Mouse (Mus musculus): Measurements from ENCODE around the gene Slc22a16. TPM values are rescaled to one million over a fixed set of nuclear protein-coding genes. Genes with fewer than 3 reads are reported as not detected.
"Not testable (repeated sequence)": the region's sequence is repeated elsewhere in the genome, so short reads cannot be mapped to it uniquely, and the experiment has no call there.

Slc22a16 gene
- polyA plus RNA-seq, 1 experiment, result not detected

DNA sequence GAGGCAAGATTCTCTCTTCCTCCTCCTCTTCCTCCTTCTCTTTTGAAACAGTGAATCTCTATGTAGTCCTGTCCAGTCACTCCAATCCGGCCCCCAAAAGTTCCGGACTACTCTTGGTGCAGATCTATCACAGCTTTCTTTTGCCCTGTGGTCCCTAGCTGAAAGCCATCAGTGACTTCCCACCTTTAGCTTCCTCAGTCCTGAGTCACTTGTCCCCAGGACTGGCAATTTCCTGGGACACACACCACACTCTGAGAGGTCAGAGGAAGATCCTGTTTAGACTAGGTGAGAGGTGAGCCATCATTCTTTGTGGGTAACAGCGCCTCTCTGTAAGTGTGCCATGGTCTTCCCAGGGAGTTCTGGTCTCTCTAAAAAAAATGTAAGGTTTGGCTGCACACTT, 43.1 kb upstream of the Slc22a16 start:
- H3K4me3 ChIP-seq (ENCODE audit: insufficient read depth, low read depth, low read length), result no peak overlapping the region
- no peaks in the 10 kb centered on the region; the same call in 1 of the 2 replicates for H3K4me1 ChIP-seq (ENCODE audit: control insufficient read depth, insufficient read depth, low read length)
- H3K27ac ChIP-seq (ENCODE audit: insufficient read depth, low read depth, low read length), result no peak overlapping the region
- TF ChIP-seq POLR2A (IDR thresholded peaks at IDR 0.05; ENCODE audit: low read depth, low read length), result no peak
- TF ChIP-seq CTCF (conservative IDR thresholded peaks at IDR 0.05; ENCODE audit: insufficient read depth, insufficient read length, low read depth, low read length), result no peak
- 71% methylated on average over 3 of the region's 3 CpGs for WGBS
- no peak for DNase-seq
- H3K27me3 ChIP-seq (replicated peaks; ENCODE audit: control insufficient read depth, insufficient read depth, low read length), result no peaks in the 10 kb centered on the region
- no peaks in the 10 kb centered on the region for H3K36me3 ChIP-seq (ENCODE audit: control insufficient read depth, insufficient read depth, low read length)

DNA sequence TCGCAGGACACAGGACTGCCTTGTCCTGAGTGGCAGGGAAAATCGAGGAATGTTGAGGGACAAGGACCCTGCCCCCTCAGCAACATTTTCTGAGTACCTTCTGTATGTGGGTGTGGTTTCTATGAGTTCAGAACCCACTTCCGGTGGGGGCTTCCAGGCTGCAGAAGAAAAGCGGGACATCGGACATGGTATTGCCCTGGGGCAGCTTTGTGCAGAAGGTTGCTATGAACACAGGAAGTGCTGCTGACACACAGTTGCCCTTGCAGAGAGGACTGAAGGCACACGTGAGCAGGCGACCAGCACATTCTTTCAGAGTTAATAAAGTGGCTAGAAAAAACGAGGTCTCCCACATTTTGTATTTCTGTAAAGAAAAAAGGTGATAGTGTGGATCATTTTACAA, 42.6 kb upstream of the Slc22a16 start:
- DNase-seq, result no peak
- Histone ChIP-seq H3K27ac (ENCODE audit: insufficient read depth, low read depth, low read length) (no peak overlapping the region), H3K27me3 (replicated peaks; ENCODE audit: control insufficient read depth, insufficient read depth, low read length) (no peaks in the 10 kb centered on the region), H3K36me3 (ENCODE audit: control insufficient read depth, insufficient read depth, low read length) (no peaks in the 10 kb centered on the region), H3K4me3 (ENCODE audit: insufficient read depth, low read depth, low read length) (no peak overlapping the region), H3K4me1 (ENCODE audit: control insufficient read depth, insufficient read depth, low read length) (no peaks in the 10 kb centered on the region; the same call in 1 of the 2 replicates)
- no peak for TF ChIP-seq CTCF (conservative IDR thresholded peaks at IDR 0.05; ENCODE audit: insufficient read depth, insufficient read length, low read depth, low read length)
- no peak for TF ChIP-seq POLR2A (IDR thresholded peaks at IDR 0.05; ENCODE audit: low read depth, low read length)
- WGBS, result 23% methylated on average over 8 of the region's 8 CpGs

DNA sequence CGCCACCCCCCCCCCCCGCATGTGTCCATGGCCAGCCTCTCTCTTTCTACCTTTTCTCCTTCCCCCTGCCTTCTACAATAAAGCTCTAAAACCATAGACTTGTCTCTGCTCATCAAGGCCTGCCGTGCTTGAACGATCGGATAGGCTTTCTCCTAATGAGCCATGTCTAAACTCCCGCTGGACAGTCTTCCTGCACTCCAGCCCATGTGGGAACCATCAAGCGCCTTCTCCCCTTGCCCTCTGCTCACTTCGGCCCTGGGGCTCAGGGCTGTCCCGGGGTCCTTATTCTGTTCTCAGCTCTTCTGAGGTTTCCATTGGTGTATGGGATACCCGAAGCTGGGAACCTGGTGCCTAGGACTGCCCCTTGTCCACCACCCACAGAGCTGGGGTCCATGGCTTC, 41.5 kb upstream of the Slc22a16 start:
- no peak for DNase-seq
- 43% methylated on average over 9 of the region's 10 CpGs for WGBS
- Histone ChIP-seq H3K4me3 (ENCODE audit: insufficient read depth, low read depth, low read length) (no peak overlapping the region), H3K36me3 (ENCODE audit: control insufficient read depth, insufficient read depth, low read length) (no peaks in the 10 kb centered on the region), H3K27me3 (replicated peaks; ENCODE audit: control insufficient read depth, insufficient read depth, low read length) (no peaks in the 10 kb centered on the region), H3K4me1 (ENCODE audit: control insufficient read depth, insufficient read depth, low read length) (no peaks in the 10 kb centered on the region; the same call in 1 of the 2 replicates), H3K27ac (ENCODE audit: insufficient read depth, low read depth, low read length) (no peak overlapping the region)
- TF ChIP-seq POLR2A (IDR thresholded peaks at IDR 0.05; ENCODE audit: low read depth, low read length) (no peak), CTCF (conservative IDR thresholded peaks at IDR 0.05; ENCODE audit: insufficient read depth, insufficient read length, low read depth, low read length) (no peak)

DNA sequence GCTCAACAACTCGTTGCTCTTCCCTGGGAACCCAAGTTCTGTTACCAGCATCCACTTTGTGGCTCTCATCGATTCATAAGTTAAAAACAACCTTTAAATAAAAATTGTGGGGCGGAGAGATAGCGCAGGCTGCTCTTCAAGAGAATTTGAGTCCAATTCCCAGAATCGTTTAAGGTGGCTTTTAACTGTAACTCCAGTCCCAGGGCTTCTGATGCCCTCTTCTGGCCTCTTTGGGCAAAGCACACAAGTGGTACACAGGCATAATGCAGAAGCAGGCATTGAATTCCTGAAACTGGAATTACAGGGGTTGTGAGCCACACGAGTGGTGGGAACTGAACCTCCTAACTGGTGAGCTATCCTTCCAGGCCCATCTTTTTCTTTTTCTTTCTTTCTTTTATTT, 40.5 kb upstream of the Slc22a16 start:
- peak; percentile 72 for TF ChIP-seq CTCF (conservative IDR thresholded peaks at IDR 0.05; ENCODE audit: insufficient read depth, insufficient read length, low read depth, low read length)
- no peak for TF ChIP-seq POLR2A (IDR thresholded peaks at IDR 0.05; ENCODE audit: low read depth, low read length)
- Histone ChIP-seq H3K36me3 (ENCODE audit: control insufficient read depth, insufficient read depth, low read length) (no peaks in the 10 kb centered on the region), H3K4me1 (ENCODE audit: control insufficient read depth, insufficient read depth, low read length) (no peaks in the 10 kb centered on the region; the same call in 1 of the 2 replicates), H3K4me3 (ENCODE audit: insufficient read depth, low read depth, low read length) (no peak overlapping the region), H3K27me3 (replicated peaks; ENCODE audit: control insufficient read depth, insufficient read depth, low read length) (no peaks in the 10 kb centered on the region), H3K27ac (ENCODE audit: insufficient read depth, low read depth, low read length) (no peak overlapping the region)
- WGBS, result 58% methylated on average over 6 of the region's 6 CpGs
- peak; percentile 80 for DNase-seq

DNA sequence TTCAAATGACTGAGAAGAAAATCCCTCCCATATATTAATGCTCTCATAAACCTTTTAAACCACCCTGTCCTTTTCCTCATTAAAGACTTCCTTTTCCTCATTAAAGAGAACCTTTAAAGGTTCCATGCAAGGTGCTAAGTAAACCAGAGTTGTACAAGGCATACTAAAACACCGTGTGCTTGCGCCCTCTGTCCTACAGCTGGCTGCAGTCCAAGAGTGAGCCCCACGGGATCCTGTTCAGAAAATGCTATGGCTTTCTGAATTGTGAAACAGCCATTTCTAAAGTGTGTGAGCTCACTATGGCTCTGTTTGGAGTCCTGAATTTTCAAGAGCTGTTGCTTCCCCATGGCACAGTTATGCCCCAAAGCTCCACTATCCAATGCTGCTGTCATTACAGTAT, 39.5 kb upstream of the Slc22a16 start:
- no peak overlapping the region for H3K27ac ChIP-seq (ENCODE audit: insufficient read depth, low read depth, low read length)
- WGBS, result 51% methylated on average over 3 of the region's 3 CpGs
- no peaks in the 10 kb centered on the region for H3K27me3 ChIP-seq (replicated peaks; ENCODE audit: control insufficient read depth, insufficient read depth, low read length)
- no peaks in the 10 kb centered on the region; the same call in 1 of the 2 replicates for H3K4me1 ChIP-seq (ENCODE audit: control insufficient read depth, insufficient read depth, low read length)
- no peak for TF ChIP-seq POLR2A (IDR thresholded peaks at IDR 0.05; ENCODE audit: low read depth, low read length)
- no peak for TF ChIP-seq CTCF (conservative IDR thresholded peaks at IDR 0.05; ENCODE audit: insufficient read depth, insufficient read length, low read depth, low read length)
- H3K36me3 ChIP-seq (ENCODE audit: control insufficient read depth, insufficient read depth, low read length), result no peaks in the 10 kb centered on the region
- no peak overlapping the region for H3K4me3 ChIP-seq (ENCODE audit: insufficient read depth, low read depth, low read length)
- DNase-seq, result no peak

- not testable (repeated sequence) for H3K4me3 ChIP-seq (ENCODE audit: insufficient read depth, low read depth, low read length); H3K36me3 ChIP-seq (ENCODE audit: control insufficient read depth, insufficient read depth, low read length); H3K4me1 ChIP-seq (ENCODE audit: control insufficient read depth, insufficient read depth, low read length); H3K27ac ChIP-seq (ENCODE audit: insufficient read depth, low read depth, low read length); H3K27me3 ChIP-seq (replicated peaks; ENCODE audit: control insufficient read depth, insufficient read depth, low read length)
- peak; percentile 75 for DNase-seq
- 83% methylated on average over 4 of the region's 4 CpGs for WGBS
Measured at GRCm38 (mm10) chr10:40532586-40532985, 37.5 kb upstream of the Slc22a16 start.

DNA sequence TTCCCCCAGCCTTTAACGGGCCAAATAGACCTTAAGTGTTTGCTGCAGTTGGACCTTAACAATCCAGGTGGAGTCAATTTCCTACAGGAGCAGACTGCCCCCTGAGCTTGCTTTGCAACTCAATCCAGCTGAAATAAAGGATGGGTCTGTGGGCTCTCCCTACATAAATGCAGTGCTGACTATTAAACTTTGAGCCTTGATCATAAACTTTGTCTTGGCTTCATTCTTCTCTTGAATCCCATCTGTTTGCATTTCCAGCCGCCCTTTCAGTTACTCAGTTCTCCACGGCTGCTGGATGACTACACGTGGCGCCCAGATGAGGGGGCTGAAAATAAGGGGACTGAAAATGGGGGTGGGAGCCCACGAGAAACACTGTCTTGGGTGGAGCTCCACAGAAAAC, 28.8 kb upstream of the Slc22a16 start:
- H3K27me3 ChIP-seq (replicated peaks; ENCODE audit: control insufficient read depth, insufficient read depth, low read length), result no peaks in the 10 kb centered on the region
- H3K36me3 ChIP-seq (ENCODE audit: control insufficient read depth, insufficient read depth, low read length), result no peaks in the 10 kb centered on the region
- no peak overlapping the region for H3K4me3 ChIP-seq (ENCODE audit: insufficient read depth, low read depth, low read length)
- TF ChIP-seq CTCF (conservative IDR thresholded peaks at IDR 0.05; ENCODE audit: insufficient read depth, insufficient read length, low read depth, low read length) (no peak), POLR2A (IDR thresholded peaks at IDR 0.05; ENCODE audit: low read depth, low read length) (no peak)
- no peak overlapping the region for H3K27ac ChIP-seq (ENCODE audit: insufficient read depth, low read depth, low read length)
- DNase-seq, result no peak
- H3K4me1 ChIP-seq (ENCODE audit: control insufficient read depth, insufficient read depth, low read length), result no peaks in the 10 kb centered on the region
- WGBS, result 53% methylated on average over 6 of the region's 6 CpGs

DNA sequence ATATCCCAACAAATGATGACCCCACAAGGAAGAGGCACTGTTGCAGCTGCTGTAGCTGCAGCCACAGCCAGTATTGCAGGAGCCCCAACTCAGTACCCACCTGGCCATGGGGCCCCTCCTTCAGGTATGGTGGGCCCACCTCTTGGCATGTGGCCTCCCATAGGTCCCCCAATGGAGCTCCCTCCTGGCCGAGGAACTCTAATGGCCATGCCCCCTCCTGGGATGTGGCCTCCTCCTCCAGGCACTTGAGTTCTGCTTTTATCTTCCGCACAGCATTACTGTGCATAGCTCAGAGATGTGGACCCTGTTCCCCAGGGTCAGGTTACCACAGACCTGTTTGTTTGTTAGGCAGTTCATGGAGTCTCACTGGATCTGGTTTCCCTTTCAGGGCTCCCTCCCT, 20.8 kb upstream of the Slc22a16 start:
- H3K4me3 ChIP-seq (ENCODE audit: insufficient read depth, low read depth, low read length), result no peak overlapping the region
- H3K27ac ChIP-seq (ENCODE audit: insufficient read depth, low read depth, low read length), result no peak overlapping the region
- no peaks in the 10 kb centered on the region for H3K36me3 ChIP-seq (ENCODE audit: control insufficient read depth, insufficient read depth, low read length)
- H3K4me1 ChIP-seq (ENCODE audit: control insufficient read depth, insufficient read depth, low read length), result no peaks in the 10 kb centered on the region
- TF ChIP-seq POLR2A (IDR thresholded peaks at IDR 0.05; ENCODE audit: low read depth, low read length), result no peak
- WGBS, result 47% methylated on average over 2 of the region's 2 CpGs
- H3K27me3 ChIP-seq (replicated peaks; ENCODE audit: control insufficient read depth, insufficient read depth, low read length), result no peaks in the 10 kb centered on the region
- DNase-seq, result no peak
